Mouse (Mus musculus): Measurements from ENCODE around the gene Akap3.

The Akap3 gene

DNA sequence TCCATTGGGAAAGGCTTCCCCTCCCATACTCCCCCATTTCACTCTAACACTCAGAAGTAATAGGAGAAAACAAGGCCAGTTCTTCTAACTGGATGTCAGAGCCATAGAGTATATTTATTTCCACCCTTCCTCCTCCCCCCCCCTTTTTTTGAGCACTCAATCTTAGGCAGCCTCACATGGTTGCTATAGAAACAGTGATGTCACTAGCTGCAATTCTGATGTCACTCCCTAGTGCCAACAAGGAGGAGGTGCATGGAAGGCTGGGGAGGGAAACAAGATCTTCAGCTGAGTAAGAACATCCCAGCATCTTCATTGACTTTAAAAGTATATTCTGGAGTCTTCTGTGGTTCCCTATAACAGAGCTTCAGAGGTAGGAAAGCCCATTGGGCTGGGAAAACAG, at the start of gene Akap3:
Akap3 (plus strand) TSS at position 218 of the 400 bp plus-strand sequence.
- no peak for DNase-seq

DNA sequence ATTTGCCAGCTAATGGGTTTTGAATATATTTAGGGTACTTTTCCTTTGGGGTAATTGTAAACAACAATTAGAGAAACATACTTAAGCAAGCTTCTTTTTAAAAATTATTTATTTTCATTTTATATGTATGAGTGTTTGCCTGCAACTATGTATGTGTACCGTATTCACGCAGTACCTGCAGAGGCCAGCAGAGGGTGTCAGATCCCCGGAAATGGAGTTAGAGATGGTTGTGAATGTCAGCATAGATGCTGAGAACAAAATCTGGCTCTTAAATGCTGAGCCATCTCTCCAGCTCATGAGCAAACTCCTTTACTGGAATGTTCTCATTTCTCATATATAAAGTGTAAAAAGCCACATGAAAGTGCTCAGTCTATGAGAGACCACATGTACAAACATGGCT, 46.1 kb upstream of the Akap3 start:
- DNase-seq, result no peak

DNA sequence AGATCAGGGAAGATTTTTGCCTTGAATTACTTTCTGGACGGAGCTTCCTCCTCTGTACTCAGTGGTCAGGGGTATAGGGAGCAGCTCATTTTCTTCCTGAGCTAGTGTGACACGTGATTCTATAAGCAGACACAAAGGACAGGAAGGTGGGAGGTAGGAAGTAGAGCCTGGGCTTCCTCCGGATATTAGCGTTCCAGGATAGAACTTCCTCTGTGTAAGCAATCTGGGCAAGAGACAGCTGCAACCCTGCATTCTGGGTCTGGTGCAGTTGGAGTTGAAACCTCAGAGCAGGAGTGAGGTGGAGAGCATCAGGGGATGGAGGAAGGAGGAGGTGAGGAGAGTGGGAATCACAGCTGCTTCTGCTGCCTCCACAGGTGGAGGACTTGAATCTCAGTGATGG, 44.8 kb upstream of the Akap3 start:
- no peak for DNase-seq

GRCm38 (mm10) chr6:126808561-126808960, 44.3 kb upstream of the Akap3 start:
- DNase-seq, result no peak

DNA sequence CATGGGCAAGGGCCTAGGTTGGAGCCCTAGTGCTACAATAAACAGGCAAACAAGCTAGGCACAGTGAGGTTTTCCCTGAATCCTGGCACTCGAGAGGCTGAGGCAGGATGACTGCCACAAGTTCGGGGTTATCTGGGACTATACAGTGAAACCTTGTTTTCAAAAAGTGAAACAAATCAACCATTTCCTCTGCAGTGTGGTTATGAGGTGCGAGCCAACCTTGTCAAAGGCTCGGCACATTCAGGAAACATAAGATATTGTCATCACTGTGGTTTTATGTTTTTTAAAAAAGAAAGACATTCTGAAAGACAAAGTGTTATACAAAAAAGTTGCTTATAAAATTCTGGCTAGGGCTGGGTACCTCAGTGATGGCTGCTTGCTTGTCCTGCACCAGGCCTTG, 41.4 kb upstream of the Akap3 start:
- DNase-seq, result no peak

- no peak for DNase-seq
Observed at GRCm38 (mm10) chr6:126815206-126815750, 37.6 kb upstream of the Akap3 start.

DNA sequence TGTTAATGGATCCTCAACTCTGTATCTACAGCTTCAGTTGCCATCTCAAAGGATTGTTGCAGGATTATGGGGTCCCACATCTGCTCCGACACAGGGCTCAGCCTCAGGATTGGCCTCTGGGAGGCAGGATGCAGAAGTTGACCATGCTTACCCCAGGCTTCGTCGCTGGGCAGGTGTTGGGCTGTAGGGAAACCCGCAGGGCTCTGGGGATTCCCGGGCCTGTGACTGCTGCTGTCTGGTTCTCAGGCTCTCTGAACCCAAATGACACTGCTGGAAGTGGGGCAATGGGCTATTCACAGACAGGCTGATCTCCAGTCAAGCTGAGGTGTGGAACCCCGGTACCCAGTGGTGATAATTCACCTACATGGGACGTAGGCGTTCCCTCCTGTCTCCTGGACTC, 36.6 kb upstream of the Akap3 start:
- no peak for DNase-seq

GRCm38 (mm10) chr6:126823087-126823486, 29.8 kb upstream of the Akap3 start:
- DNase-seq, result no peak

DNA sequence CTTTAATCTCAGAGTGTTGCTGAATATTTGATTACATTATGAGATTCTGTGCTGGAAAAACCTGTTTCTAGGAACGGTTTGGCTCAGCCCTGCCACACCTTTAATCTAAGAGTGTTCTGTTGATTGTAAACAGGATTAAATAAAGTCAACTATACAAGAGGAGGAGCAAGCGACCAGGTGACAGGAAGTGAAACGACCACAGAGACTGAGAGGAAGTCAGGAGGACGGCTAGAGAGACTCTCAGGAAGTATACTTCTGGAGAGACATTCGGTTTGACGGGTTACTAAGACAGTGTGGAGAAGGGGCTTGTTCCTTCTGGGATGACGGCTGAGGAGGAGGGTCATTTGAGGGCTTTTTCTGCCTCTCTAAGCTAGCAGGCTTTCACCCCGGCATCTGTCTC, 16.3 kb upstream of the Akap3 start:
- DNase-seq, result no peak

DNA sequence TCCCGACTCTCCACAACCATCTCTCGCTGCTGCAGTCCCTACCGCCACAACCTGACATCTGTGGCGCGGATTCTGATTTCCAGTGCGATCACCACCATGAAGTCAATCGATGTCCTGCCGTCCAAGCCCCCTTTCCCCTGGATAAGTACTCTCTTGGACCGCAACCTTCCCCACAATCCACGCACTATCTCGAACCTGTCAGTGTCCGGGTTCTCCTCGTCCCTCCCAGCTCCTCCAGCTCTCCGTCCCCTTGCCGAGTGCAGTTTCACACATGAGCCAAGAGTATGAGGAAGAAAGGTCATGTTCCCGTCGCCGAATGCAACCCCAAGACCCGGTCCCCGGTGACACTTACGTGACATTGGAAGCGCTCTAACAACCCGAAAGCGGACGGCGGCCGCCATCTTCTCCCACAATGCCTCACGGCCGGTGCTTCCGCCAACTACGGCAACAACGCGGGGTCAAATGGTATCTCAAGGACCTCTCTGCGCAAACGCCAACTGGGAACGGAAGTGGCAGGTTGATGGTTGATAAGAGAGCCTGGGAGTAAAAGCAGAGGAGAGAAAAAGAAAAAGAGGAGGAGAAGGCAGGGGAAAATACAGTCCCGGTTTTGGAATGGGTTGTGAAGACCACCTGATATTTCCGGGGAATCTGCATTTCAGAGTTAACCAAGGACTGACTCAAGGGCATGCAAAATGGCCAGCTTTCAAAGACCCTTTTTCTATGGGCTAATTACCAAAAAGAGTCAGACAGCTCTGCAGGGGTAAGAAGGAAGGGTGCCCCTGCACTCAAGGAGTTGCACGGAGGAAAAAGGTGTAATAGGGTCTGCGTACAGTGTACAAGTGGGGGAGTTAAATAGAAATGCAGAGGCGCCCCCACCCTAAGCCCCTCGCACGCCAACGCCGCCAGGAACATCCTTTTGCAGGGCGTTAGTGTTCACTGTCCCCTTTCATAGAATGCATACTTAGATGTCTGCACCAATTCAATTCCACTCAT, 3.9 kb upstream of the Akap3 start, which contains the start of gene Ndufa9:
Ndufa9 (minus strand) TSS at position 425 of the 993 bp plus-strand sequence.
- peak; percentile 95 for DNase-seq

DNA sequence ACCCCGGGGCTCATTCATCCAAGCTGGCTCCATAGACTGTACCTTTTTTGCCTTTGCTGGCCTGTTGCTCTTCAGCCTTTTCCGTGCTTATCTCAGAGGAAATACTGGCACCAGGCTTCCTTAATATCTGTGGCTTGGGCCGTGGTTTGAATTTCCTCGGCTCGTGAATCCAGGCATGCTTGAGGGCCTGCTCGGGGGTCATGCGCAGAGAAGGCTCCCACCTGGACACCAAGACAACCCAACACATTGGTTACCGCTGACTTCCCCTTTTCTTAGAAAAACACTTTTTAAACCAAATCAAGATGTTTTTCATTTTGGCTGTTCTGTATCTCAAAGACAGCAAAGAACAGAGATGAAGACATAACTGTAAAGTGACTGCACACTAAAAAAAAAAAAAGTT, 24.2 kb downstream of the Akap3 start:
- DNase-seq, result no peak

DNA sequence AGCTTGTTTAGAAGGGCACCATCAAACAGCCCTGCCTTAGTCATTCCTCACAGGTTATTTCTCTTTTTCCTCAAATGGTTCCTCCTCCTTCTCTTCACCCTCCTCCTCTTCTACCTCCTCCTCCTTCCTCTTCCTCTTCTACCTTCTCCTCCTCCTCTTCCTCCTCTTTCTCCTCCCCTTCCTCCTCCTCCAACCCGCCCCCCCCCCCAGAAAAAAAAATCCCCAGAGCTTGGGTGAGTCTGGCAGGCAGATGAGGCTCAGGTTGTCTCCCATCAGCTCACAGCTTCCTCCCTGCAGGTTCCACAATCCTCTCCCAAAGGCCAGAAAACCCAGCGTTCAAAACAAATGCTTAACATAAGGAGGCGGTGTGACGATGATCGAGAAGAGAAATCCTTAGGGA, 54.5 kb downstream of the Akap3 start:
- DNase-seq, result no peak

GRCm38 (mm10) chr6:126907876-126908275, 55.0 kb downstream of the Akap3 start:
- DNase-seq, result no peak

- DNase-seq, result no peak
Observed at GRCm38 (mm10) chr6:126910727-126911126, 57.8 kb downstream of the Akap3 start.

DNA sequence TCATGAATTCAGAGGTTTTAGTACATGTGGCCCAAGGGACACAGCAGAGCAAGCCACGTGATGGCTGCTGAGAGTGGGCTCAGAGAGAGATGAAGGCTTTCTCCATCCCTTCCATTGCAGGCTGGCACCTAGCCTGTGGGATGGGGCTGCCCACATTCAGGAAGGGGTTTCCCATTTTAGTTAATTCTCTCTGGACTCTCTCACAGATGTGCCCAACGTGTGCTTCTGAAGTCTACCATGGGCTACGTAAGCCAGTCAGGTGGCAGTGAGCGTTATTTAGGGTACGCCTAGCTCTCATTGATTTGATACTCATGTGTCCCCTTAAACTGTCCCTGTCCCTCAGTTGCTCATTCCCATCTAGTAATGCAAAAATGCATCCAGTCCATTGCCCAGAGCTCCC, 62.0 kb downstream of the Akap3 start:
- DNase-seq, result no peak

DNA sequence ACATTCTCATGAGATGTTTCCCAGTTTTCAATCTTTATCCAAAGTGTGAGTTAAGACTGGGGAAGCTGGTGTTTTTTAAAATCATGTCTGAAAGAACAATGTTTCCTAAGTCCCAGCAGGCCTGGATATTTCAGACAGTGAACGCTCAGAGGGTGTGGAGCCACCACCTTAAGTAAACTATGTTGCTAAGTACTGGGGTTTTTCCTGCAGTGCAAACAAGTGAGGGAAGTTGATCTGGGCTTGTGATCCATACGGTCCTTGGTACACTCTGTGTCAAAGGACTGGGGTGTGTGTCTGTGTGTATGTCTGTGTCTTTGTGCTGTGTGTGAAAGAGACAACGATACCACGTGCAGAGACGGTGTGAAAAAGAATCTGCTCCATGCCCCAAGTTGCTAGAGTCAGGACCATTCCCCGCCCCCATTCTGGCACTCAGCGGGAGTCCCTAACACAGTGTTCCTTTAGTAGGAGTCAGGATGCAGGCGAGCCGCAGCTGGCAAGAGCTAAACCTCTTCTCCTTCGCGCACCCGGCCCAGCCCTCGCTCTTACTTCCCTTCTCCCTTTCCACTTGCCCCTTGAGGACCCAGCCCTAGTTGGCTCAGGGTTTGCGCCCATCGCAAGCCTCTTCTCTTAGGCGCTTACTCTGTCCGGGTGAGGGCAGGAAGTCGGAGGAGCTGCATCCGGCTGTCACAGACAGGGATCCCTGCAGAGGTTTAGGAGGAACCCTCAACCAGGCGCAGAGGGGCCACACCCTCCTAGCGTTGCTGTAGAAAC, 68.4 kb downstream of the Akap3 start, which contains the start of gene Dyrk4:
Dyrk4 (minus strand) TSS at position 729 of the 771 bp plus-strand sequence.
- DNase-seq, result peak; percentile 16
